Mouse (Mus musculus) heart, postnatal 36 days (tissue): ENCODE results near the gene Tram2. TPM values are rescaled to one million over a fixed set of nuclear protein-coding genes. Genes with fewer than 3 reads are reported as not detected.

ENCODE experiments used
- DNase-seq, 2 experiments: peaks; one replicate each; pipeline ENCODE4 v3.0.0; 2021 to 2022
- intact Hi-C: fragments of 180-260 bp; cut with DNase I; formaldehyde crosslinking; loops from one replicate; pipeline ENCODE4 v1.15.1; 2025
- total RNA-seq, 2 experiments: library from RNA; stranded (reverse); gene quantifications; 2 replicates each; pipeline ENCODE4 v1.2.3; 2021

Tram2 gene
- total RNA-seq, 2 experiments from 2014 or later, result 5.7 to 7.3 TPM

DNA sequence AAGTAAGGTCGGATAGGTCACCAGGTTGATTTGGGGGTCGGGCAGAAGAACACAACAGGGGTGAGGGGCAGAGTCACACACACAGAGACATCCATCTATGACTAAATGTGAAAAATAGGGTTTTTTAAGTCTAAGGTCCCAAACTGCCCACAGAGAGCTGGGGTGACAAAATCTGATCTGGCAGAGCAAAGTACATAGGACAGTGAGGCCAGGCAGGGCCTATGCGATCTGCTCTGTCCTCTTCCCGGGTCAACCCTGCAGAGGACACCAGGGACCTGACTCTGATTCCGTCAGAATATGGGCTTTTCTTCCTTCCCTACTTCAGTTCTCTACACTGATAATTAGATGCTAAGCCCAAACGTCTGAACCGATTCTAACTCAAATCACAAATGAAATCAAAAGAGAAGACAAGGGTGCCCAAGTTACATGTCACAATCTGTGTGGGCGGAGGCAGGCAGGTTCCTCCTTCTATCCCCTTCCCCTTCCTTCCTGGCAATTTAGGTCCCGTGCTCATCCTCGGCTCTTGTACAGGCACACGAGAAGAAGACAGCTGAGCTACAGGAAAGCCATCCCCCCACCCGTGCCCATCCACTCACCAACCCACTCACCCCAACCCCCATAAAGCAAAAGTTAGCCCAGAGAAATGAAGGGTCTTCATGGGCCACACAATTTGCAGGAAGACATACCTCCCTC lies 9.1 kb downstream of the Tram2 start:
- DNase-seq, result no peak
- intact Hi-C loops, result no loop called here

DNA sequence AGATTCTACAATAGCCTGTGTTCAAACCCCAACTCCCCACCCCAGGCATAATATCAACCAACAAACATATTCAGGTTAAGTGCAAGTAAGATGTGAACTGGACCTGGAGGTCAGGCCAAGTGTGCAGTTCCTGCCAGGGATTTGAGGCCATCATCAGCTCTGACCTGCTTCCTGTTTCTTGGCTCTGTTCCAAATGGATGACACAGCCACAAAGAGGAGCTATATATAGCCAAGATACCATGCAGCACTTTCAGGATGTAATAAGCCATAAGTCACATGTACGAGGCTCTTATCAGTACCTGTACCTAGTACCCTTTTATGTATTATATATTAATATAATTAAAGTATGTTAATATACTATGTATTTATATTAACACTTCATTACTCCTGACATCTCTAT lies 10.5 kb downstream of the Tram2 start:
- intact Hi-C loops, result no loop called here
- no peak for DNase-seq

GRCm38 (mm10) chr1:21067536-21068221 lies 11.3 kb downstream of the Tram2 start:
- intact Hi-C loops, result no loop called here
- DNase-seq, result no peak

DNA sequence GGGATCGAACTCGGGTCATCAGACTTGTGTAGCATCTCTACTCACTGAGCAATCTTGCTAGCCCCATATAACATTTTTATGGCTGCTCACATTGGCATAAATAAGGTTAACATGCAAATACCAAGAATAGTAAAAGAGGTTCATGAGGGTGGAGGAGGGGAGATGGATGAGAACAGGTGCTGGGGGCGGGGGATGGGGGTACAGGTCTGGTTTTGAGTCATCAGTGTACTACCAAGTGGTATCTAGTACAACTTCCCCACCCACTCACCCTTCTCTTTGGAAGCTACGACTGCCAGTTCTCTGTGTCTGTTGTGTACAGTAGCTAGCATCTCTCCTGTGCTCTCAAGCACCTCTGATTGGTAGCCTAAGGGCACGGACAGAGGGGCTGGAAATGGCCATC lies 14.9 kb downstream of the Tram2 start:
- intact Hi-C loops, result no loop called here
- no peak for DNase-seq

GRCm38 (mm10) chr1:21059385-21060109 lies 19.5 kb downstream of the Tram2 start:
- DNase-seq, result no peak
- intact Hi-C loops, result no loop called here

DNA sequence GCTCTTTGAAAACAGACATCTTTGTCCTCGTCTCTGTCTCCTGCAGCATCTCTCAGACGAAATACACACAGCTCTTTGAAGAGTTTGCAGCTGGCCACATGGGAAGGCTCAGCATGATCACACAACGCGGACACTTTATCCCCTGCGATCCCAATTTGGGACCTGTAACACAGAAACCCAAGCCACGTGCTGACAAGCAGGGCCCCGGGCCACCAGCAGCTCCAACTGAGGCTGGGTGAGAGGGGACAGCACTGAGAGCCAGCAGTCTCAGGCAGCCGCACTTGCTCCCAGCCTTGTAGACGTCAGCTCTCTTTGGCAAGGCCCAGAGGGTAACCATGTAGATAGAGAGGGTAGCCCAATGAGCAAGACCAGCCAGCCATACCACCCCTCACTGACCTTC lies 26.0 kb downstream of the Tram2 start:
- no peak for DNase-seq
- intact Hi-C loops, result no loop called here

GRCm38 (mm10) chr1:21052608-21053007 lies 26.4 kb downstream of the Tram2 start:
- intact Hi-C loops, result no loop called here
- DNase-seq, result peak in 1 of 2 experiments; percentile 34

- DNase-seq, result no peak
- intact Hi-C loops, result no loop called here
Observed at GRCm38 (mm10) chr1:21052132-21052545, 26.9 kb downstream of the Tram2 start.

- intact Hi-C loops, result no loop called here
- no peak for DNase-seq
Observed at GRCm38 (mm10) chr1:21049005-21049404, 30.0 kb downstream of the Tram2 start.

DNA sequence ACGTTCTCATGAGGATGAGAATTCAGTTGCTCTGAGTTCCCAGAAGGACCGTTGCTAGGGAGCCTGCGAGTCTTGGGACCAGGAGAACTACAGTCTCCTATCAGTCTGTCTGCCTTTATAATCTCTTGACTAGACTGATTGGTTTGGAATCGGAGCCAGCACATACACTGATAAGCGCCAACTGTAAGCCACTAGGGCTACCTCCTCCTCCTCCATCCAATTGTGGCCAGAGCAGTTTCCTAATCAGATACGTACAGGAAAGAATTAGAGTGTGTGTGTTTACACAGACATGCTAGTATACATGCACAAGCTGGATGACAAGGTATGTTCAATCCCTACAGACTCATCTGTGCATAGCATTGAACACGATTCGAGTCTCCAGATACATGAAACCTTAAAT lies 30.6 kb downstream of the Tram2 start:
- DNase-seq, result no peak
- intact Hi-C loops, result no loop called here

DNA sequence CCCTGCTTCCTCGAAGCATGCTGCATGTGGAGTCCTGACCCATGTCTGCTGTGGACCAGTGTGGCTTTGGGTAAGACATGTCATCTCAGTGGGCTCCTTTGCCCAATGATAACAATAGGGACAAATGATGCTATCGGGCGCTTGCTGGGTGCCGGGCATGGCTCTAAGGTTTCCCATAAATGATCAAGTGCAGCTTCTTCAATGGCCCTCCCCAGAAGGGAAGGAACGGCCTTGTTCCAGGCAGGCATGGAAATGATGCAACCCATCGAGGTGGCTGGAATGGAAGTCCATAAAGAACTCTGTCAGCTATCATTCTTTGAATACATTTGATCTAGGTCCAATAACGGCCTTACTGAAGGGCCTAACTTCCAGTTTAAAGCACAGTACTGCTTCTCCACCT lies 36.6 kb downstream of the Tram2 start:
- DNase-seq, result no peak
- intact Hi-C loops, result no loop called here

GRCm38 (mm10) chr1:21040610-21041326 lies 38.3 kb downstream of the Tram2 start:
- intact Hi-C loops, result no loop called here
- DNase-seq, result no peak

GRCm38 (mm10) chr1:21040173-21040572 lies 38.9 kb downstream of the Tram2 start:
- no peak for DNase-seq
- intact Hi-C loops, result no loop called here

DNA sequence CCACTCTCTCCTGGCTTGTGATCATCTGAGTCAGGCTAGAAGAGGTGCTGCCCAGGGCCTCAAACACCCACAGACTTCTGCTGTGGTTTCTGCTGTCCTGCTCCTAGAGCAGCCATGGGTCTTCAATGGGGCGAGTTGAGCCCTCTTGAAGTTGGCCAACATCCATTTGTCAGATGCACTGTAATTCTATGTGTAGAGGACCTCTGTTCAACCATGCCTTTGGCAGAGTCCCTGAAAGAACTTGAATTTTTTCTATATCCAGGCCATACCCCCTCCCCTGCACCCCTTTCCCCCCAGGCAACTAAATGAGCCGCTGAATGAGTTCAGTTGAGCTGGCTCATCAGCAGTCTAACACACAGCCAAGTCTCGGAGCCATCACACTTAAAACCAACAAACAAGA lies 39.5 kb downstream of the Tram2 start:
- intact Hi-C loops, result loop anchor here (5.0 kb wide), 1 partner anchor 47 kb away; no protein-coding TSS in a partner anchor
- no peak for DNase-seq

DNA sequence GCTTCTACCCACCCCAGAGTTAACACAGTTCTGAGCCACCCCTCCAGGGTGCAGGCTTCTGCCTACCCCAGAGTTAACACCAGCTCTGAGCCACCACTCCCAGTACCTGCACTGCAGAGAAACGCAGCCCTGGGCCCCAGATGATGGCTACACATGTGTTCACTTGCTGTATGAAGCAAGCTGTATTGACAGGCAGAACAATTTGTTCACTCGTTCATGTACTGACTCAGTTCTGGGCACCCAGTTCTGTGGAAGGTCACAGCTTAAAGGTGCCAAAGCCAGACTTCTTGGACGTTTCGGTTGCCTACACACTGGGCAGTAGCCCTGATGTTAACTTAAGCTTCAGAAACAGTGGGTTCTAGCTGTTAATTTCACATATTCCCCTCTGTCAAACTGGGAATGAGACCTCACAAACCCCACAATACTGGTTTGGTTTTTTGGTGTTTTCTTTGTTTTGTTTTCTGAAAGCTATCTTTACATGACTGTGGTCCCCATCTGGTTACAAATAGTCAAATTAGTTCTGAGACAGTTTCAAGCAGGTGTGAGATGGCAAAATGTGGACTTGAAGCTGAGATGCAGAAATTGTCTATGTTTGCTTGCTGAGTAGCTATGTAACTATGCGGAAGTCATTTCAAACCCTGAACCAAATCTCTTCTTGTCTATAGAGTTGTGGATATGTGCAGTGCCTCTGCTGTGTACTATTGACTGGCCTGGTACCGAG lies 41.0 kb downstream of the Tram2 start:
- intact Hi-C loops, result loop anchor here (5.0 kb wide), 1 partner anchor 46 kb away; no protein-coding TSS in a partner anchor
- DNase-seq, result no peak

DNA sequence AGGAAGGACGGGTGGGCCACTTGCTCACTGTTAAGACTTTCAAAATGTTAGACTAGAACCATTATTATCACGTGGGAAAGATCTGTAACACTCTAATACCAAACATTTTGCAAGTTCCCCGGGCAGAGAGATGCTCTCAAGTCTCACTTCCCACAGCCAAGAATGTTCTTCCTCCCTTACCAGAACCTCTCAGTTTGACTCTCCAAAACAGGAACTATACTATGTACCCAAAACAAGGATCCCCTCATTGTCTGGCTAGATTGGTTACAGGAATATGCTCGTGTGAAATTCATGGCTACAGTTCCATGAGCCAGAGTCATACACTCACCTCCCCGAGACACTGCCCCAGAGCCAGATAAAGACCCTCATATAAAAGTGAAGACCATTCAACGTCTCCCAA lies 43.2 kb downstream of the Tram2 start:
- DNase-seq, result no peak
- intact Hi-C loops, result loop anchor here (5.0 kb wide), 1 partner anchor 44 kb away; no protein-coding TSS in a partner anchor

GRCm38 (mm10) chr1:21033792-21034119 lies 45.3 kb downstream of the Tram2 start:
- no peak for DNase-seq

DNA sequence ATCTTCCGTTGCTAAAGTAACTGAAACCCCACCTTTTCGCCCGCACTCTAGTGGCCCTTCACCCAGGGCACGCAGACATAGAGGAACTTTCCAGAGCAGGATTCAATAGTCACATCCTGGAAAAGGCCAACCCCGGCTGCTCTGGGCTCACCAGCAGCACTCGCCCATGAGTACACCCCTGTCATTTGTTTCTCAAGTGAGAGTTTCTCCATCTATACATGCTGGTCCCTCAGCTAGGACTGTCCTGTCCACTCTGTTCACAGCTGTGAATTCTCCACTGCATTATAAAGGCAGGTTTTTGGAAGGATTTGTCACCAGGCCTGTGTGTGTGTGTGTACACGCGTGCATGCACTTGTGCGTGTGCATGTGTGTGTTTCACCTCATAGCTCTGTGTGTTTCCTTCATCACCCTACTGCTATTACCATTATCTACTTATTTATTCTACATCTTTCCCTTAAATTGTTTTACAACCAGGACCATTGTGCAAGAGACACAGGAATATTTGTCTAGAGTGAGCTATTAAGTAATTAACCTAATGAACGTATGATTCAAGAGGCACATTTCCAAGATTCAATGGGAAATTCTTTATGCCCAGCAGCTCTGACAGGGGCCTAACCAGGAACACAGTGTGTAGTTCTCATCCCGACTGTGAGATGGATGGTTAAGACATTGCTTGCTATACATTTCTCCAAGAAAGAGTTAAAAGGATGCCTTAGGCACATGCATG lies 45.8 kb downstream of the Tram2 start:
- intact Hi-C loops, result no loop called here
- DNase-seq, result no peak

More at GRCm38 (mm10) chr1:21033792-21034119, 45.3 kb downstream of the Tram2 start:
- intact Hi-C loops, result no loop called here

GRCm38 (mm10) chr1:21031650-21032049 lies 47.4 kb downstream of the Tram2 start:
- DNase-seq, result no peak
- intact Hi-C loops, result no loop called here

GRCm38 (mm10) chr1:21029000-21029399 lies 50.0 kb downstream of the Tram2 start:
- intact Hi-C loops, result no loop called here
- no peak for DNase-seq
